Mouse (Mus musculus): ENCODE data around the gene Dok3. TPM values are rescaled to one million over a fixed set of nuclear protein-coding genes. Genes with fewer than 3 reads are reported as not detected.

The Dok3 gene
- polyA plus RNA-seq, 1 experiment, result 1.00 TPM

DNA sequence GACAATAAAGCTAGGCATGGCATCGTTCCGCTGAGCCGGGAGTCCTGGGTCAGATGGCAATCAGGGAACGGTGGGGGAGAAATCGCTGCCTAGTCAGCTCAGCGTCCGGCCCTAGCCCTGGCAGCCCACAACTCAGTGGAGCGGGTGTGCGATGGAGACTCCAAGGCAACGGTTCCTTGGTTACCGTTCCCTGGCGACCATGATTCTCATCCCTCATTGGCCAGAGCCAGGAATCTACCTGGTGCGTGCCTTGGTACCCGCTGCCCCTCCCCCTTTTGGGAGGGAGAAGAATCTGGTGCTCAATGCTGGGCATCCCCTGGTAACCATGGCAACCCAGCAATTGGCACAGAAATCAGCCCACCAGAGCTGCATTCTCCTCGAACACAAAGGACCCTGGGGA lies 45.5 kb downstream of the Dok3 start:
- Histone ChIP-seq H3K4me3 (no peak overlapping the region), H3ac (ENCODE audit: control insufficient read depth, insufficient read length) (no peak overlapping the region), H3K36me3 (ENCODE audit: control insufficient read depth, insufficient read depth) (peaks cover 4% of the 10 kb centered on the region), H3K79me2 (ENCODE audit: control insufficient read depth, insufficient read depth) (peaks cover 30% of the 10 kb centered on the region), H3K4me2 (ENCODE audit: low read depth) (peak overlapping the region; percentile 63), H3K27me3 (ENCODE audit: control insufficient read depth, insufficient read depth, insufficient read length) (no peaks in the 10 kb centered on the region)
- TF ChIP-seq TCF12 (IDR thresholded peaks at IDR 0.05; ENCODE audit: insufficient read depth, poor library complexity, severe bottlenecking) (no peak), USF1 (IDR thresholded peaks at IDR 0.05; ENCODE audit: low read depth) (no peak)

- H3ac ChIP-seq (ENCODE audit: control insufficient read depth, insufficient read length), result no peak overlapping the region
- no peaks in the 10 kb centered on the region for H3K27me3 ChIP-seq (ENCODE audit: control insufficient read depth, insufficient read depth, insufficient read length)
- peaks cover 4% of the 10 kb centered on the region for H3K36me3 ChIP-seq (ENCODE audit: control insufficient read depth, insufficient read depth)
- no peak overlapping the region for H3K4me3 ChIP-seq
- peaks cover 30% of the 10 kb centered on the region for H3K79me2 ChIP-seq (ENCODE audit: control insufficient read depth, insufficient read depth)
- peak overlapping the region; percentile 63 for H3K4me2 ChIP-seq (ENCODE audit: low read depth)
- TF ChIP-seq USF1 (IDR thresholded peaks at IDR 0.05; ENCODE audit: low read depth), result no peak
- TF ChIP-seq SRF (IDR thresholded peaks at IDR 0.05; ENCODE audit: control insufficient read depth, insufficient read length, low read depth), result no peak
- TF ChIP-seq MYOD1 (IDR thresholded peaks at IDR 0.05; ENCODE audit: control insufficient read depth in 1 of 3, insufficient read length in 2 of 3, low read depth in 2 of 3), result no peak
- no peak for TF ChIP-seq MYOG (IDR thresholded peaks at IDR 0.05; ENCODE audit: control insufficient read depth in 1 of 3, insufficient read depth in 1 of 3, insufficient read length in 2 of 3, low read depth in 2 of 3)
- no peak for TF ChIP-seq MAX (IDR thresholded peaks at IDR 0.05; ENCODE audit: low read depth)
- TF ChIP-seq POLR2AphosphoS2 (IDR thresholded peaks at IDR 0.05; ENCODE audit: insufficient read length, low read depth), result no peak
- no peak for TF ChIP-seq CEBPB (IDR thresholded peaks at IDR 0.05; ENCODE audit: insufficient read depth, poor library complexity, severe bottlenecking)
Measured at GRCm38 (mm10) chr13:55483071-55483470, 46.0 kb downstream of the Dok3 start.

DNA sequence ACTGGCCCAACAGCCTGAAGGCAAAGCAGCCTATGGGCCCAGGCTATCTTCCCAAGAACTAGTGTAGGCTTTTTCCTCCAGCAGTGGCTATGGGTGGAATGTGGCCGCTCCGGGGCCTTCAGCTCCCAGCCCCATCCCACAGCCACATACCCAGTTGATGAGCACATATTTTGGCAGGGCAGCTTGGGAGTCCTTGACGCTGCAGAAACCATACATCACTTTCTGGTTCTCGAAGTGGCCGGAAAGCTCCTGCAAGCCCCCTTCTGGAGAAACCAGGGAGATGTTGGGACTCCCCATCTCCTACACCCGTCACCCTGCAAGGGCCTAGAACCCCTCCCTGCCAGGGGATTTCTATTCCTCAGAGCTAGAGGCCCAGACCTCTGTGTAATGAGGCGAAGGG lies 46.6 kb downstream of the Dok3 start:
- peak overlapping the region; percentile 63 for H3K4me2 ChIP-seq (ENCODE audit: low read depth)
- H3K4me3 ChIP-seq, result no peak overlapping the region
- H3K79me2 ChIP-seq (ENCODE audit: control insufficient read depth, insufficient read depth), result peaks cover 30% of the 10 kb centered on the region
- H3K36me3 ChIP-seq (ENCODE audit: control insufficient read depth, insufficient read depth), result peaks cover 4% of the 10 kb centered on the region
- TF ChIP-seq MYOG (IDR thresholded peaks at IDR 0.05; ENCODE audit: control insufficient read depth in 1 of 3, insufficient read depth in 1 of 3, insufficient read length in 2 of 3, low read depth in 2 of 3) (peak in 1 of 3 experiments; percentile 21), E2F4 (IDR thresholded peaks at IDR 0.05; ENCODE audit: insufficient read depth) (no peak)
- H3K27me3 ChIP-seq (ENCODE audit: control insufficient read depth, insufficient read depth, insufficient read length), result no peaks in the 10 kb centered on the region
- H3ac ChIP-seq (ENCODE audit: control insufficient read depth, insufficient read length), result no peak overlapping the region

GRCm38 (mm10) chr13:55479929-55480328 lies 49.2 kb downstream of the Dok3 start:
- H3ac ChIP-seq (ENCODE audit: control insufficient read depth, insufficient read length), result no peak overlapping the region
- no peaks in the 10 kb centered on the region for H3K27me3 ChIP-seq (ENCODE audit: control insufficient read depth, insufficient read depth, insufficient read length)
- peaks cover 16% of the 10 kb centered on the region for H3K36me3 ChIP-seq (ENCODE audit: control insufficient read depth, insufficient read depth)
- peaks cover 9% of the 10 kb centered on the region for H3K79me2 ChIP-seq (ENCODE audit: control insufficient read depth, insufficient read depth)
- no peak overlapping the region for H3K4me3 ChIP-seq
- no peak for TF ChIP-seq CEBPB (IDR thresholded peaks at IDR 0.05; ENCODE audit: insufficient read depth, poor library complexity, severe bottlenecking)
- TF ChIP-seq E2F4 (IDR thresholded peaks at IDR 0.05; ENCODE audit: insufficient read depth), result no peak
- TF ChIP-seq TCF12 (IDR thresholded peaks at IDR 0.05; ENCODE audit: insufficient read depth, poor library complexity, severe bottlenecking), result no peak
- no peak overlapping the region for H3K4me2 ChIP-seq (ENCODE audit: low read depth)

DNA sequence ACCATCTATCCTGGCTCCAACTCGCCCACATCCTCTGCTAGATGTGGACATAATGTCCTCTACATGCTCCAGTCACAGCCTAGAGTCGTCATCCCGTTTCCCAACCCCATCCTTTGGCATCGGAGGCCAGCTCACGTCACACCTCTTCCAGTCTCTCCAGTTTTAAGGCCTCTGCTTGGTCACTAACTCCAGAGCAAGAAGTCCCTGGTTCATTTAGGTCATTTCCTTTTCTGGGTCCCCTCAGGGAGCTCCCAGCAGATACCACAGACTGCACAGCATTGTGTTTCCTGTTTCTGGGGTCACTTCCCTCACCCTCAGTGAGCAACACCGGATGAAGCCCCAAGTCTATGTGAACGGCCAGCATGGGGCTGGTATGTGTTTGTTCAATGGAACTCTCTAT lies 50.1 kb downstream of the Dok3 start:
- H3K36me3 ChIP-seq (ENCODE audit: control insufficient read depth, insufficient read depth), result peaks cover 16% of the 10 kb centered on the region
- H3K4me2 ChIP-seq (ENCODE audit: low read depth), result no peak overlapping the region
- no peak overlapping the region for H3ac ChIP-seq (ENCODE audit: control insufficient read depth, insufficient read length)
- TF ChIP-seq CEBPB (IDR thresholded peaks at IDR 0.05; ENCODE audit: insufficient read depth, poor library complexity, severe bottlenecking) (no peak), MYOG (IDR thresholded peaks at IDR 0.05; ENCODE audit: control insufficient read depth in 1 of 3, insufficient read depth in 1 of 3, insufficient read length in 2 of 3, low read depth in 2 of 3) (no peak), SRF (IDR thresholded peaks at IDR 0.05; ENCODE audit: control insufficient read depth, insufficient read length, low read depth) (no peak), E2F4 (IDR thresholded peaks at IDR 0.05; ENCODE audit: insufficient read depth) (no peak), TCF12 (IDR thresholded peaks at IDR 0.05; ENCODE audit: insufficient read depth, poor library complexity, severe bottlenecking) (no peak), REST (IDR thresholded peaks at IDR 0.05; ENCODE audit: insufficient read depth, insufficient read length) (no peak), USF1 (IDR thresholded peaks at IDR 0.05; ENCODE audit: low read depth) (no peak), POLR2A (IDR thresholded peaks at IDR 0.05; ENCODE audit: insufficient read length, low read depth) (no peak), MAX (IDR thresholded peaks at IDR 0.05; ENCODE audit: low read depth) (no peak), MYOD1 (IDR thresholded peaks at IDR 0.05; ENCODE audit: control insufficient read depth in 1 of 3, insufficient read length in 2 of 3, low read depth in 2 of 3) (no peak), TCF3 (IDR thresholded peaks at IDR 0.05; ENCODE audit: insufficient read length, low read depth) (no peak), POLR2AphosphoS2 (IDR thresholded peaks at IDR 0.05; ENCODE audit: insufficient read length, low read depth) (no peak)
- no peak overlapping the region for H3K4me3 ChIP-seq
- peaks cover 2% of the 10 kb centered on the region for H3K79me2 ChIP-seq (ENCODE audit: control insufficient read depth, insufficient read depth)
- no peaks in the 10 kb centered on the region for H3K27me3 ChIP-seq (ENCODE audit: control insufficient read depth, insufficient read depth, insufficient read length)

DNA sequence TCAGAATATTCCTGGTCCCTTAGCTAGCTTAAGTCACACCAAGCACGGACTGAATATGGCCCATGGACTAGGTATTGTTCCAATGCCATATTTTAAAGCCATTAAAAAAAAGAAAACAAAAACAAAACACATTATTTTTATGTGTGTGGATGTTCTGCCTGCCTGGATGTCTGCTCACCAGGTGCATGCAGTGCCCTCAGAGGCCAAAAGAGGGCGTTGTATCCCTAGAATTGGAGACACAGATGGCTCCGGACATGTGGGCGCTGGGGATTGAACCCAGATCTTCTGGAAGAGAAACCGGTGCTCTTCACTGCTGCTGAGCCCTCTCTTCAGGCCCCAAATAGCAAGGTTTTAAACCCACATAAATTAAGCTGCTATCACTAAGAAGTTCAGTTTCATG lies 51.1 kb downstream of the Dok3 start:
- H3K27me3 ChIP-seq (ENCODE audit: control insufficient read depth, insufficient read depth, insufficient read length), result no peaks in the 10 kb centered on the region
- H3K79me2 ChIP-seq (ENCODE audit: control insufficient read depth, insufficient read depth), result no peaks in the 10 kb centered on the region
- H3K4me2 ChIP-seq (ENCODE audit: low read depth), result no peak overlapping the region
- TF ChIP-seq TCF3 (IDR thresholded peaks at IDR 0.05; ENCODE audit: insufficient read length, low read depth) (no peak), MYOD1 (IDR thresholded peaks at IDR 0.05; ENCODE audit: control insufficient read depth in 1 of 3, insufficient read length in 2 of 3, low read depth in 2 of 3) (peak in 1 of 3 experiments; percentile 11)
- no peak overlapping the region for H3ac ChIP-seq (ENCODE audit: control insufficient read depth, insufficient read length)
- no peak overlapping the region for H3K4me3 ChIP-seq
- peaks cover 16% of the 10 kb centered on the region for H3K36me3 ChIP-seq (ENCODE audit: control insufficient read depth, insufficient read depth)

All from myocyte (in vitro differentiated cells).